Mouse (Mus musculus) midbrain, postnatal 0 days (tissue): ENCODE measurements at regions not wholly inside any gene's neighbourhood (a gene's known extent, or its start where the extent isn't known, plus 50 kb on each side); places are given as distances from the start of the nearest gene placed in this dataset.

ENCODE experiments used
- ATAC-seq: fragments of 200-750 bp; cut with Nextera tagmentation; 2 replicates; pipeline ENCODE4 v1.8.0; 2017; ENCODE audit warnings: moderate number of reproducible peaks, mild to moderate bottlenecking, moderate TSS enrichment, moderate library complexity; ENCODE audit not compliant: low FRiP score
- DNase-seq: peaks from one replicate; pipeline ENCODE4 v3.0.0-alpha.2; 2015; ENCODE audit warnings: low spot score
- H3K27ac ChIP-seq: fragments of 300-500 bp; sonication (generic); 2 replicates; pipeline ENCODE4 v1.5.1; 2014; ENCODE audit warnings: low read depth, mild to moderate bottlenecking, low read length, mixed read lengths
- H3K27me3 ChIP-seq: fragments of 300-500 bp; sonication (generic); 2 replicates; pipeline ENCODE4 v1.6.1; 2014; ENCODE audit warnings: low read length, control low read depth, mixed read lengths; ENCODE audit not compliant: insufficient read depth
- H3K36me3 ChIP-seq: fragments of 300-500 bp; sonication (generic); 2 replicates; pipeline ENCODE4 v1.6.1; 2014; ENCODE audit warnings: low read length, control low read depth, mixed read lengths; ENCODE audit not compliant: insufficient read depth
- H3K4me1 ChIP-seq: fragments of 300-500 bp; sonication (generic); 2 replicates; pipeline ENCODE4 v1.6.1; 2014; ENCODE audit warnings: mild to moderate bottlenecking, control low read depth, antibody characterized with exemption, low read length, mixed read lengths; ENCODE audit not compliant: insufficient read depth
- H3K4me2 ChIP-seq: fragments of 300-500 bp; sonication (generic); 2 replicates; pipeline ENCODE4 v1.6.1; 2014; ENCODE audit warnings: low read depth, mild to moderate bottlenecking, low read length, mixed read lengths; ENCODE audit not compliant: poor library complexity, severe bottlenecking
- H3K4me3 ChIP-seq: fragments of 300-500 bp; sonication (generic); 2 replicates; pipeline ENCODE4 v1.5.1; 2014; ENCODE audit warnings: low read depth, mild to moderate bottlenecking, low read length, moderate library complexity
- H3K9ac ChIP-seq: fragments of 300-500 bp; sonication (generic); replicated peaks from 2 replicates; pipeline ENCODE4 v1.6.1; 2014; ENCODE audit warnings: mild to moderate bottlenecking, low read length, moderate library complexity, mixed read lengths; ENCODE audit not compliant: poor library complexity, severe bottlenecking
- H3K9me3 ChIP-seq: fragments of 300-500 bp; sonication (generic); 2 replicates; pipeline ENCODE4 v1.6.1; 2016; ENCODE audit warnings: low read length, control low read depth
- CTCF ChIP-seq: IDR thresholded peaks from 2 replicates; pipeline ENCODE4 v1.5.1; 2016; ENCODE audit warnings: antibody characterized with exemption, mild to moderate bottlenecking
- WGBS: fragments of 180-500 bp; shearing (Covaris S2); extraction: QIAGEN DNeasy Blood & Tissue Kit; methylation state at CpG from one replicate; pipeline ENCODE4 v1.1.7; 2014; 5-methylcytosine and 5-hydroxymethylcytosine counted together

DNA sequence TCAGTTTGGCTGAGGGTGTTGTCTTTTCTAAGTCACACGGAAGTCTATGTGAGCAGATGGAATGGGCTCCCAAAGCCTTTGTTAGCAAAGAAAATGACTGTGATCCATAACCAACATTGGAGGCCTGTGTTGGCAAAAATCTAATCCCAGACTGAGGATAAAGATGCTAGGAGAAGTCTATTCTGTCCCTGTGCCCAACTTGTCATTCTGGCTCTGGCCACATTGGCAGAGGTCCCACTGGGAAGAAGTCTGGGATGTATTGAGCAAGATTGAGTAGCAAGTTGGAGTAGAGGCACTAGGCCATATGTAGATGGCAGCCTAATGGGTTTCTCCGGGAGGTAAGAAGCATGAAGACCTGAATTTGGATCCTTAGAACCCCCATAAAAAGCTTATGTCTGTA lies 54.1 kb downstream of the Nog start:
- Histone ChIP-seq H3K9me3 (no peaks in the 10 kb centered on the region), H3K9ac (no peak overlapping the region), H3K36me3 (no peaks in the 10 kb centered on the region), H3K4me2 (no peak overlapping the region), H3K4me3 (no peak overlapping the region), H3K27me3 (no peaks in the 10 kb centered on the region), H3K4me1 (no peaks in the 10 kb centered on the region), H3K27ac (no peak overlapping the region)
- DNase-seq, result no peak
- no peak for TF ChIP-seq CTCF
- WGBS, result 85% methylated on average over 2 of the region's 2 CpGs
- no peak for ATAC-seq

DNA sequence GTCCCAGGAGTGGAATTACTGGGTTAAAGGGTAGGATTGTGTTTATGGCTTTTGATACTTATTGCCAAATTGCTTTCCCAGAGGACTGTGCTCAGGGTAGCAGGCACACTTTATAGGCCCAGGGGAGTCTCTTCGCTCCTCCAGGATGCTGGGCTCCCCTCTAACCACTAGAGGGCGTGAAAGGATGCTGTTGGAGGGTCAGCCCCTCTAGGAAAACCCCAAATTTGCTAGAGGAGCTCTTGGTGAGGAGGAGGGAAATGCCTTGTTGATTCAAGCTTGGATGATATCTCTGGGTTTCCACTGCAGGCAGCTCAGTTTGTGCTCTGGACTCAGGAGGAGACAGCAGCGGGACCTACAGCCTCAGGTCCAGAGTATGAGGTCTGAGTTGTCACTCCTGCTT lies 58.8 kb downstream of the Nog start:
- no peak for ATAC-seq
- no peak overlapping the region for H3K4me2 ChIP-seq
- TF ChIP-seq CTCF, result peak; percentile 72
- H3K36me3 ChIP-seq, result no peaks in the 10 kb centered on the region
- no peak overlapping the region for H3K9ac ChIP-seq
- H3K4me3 ChIP-seq, result no peak overlapping the region
- no peaks in the 10 kb centered on the region for H3K9me3 ChIP-seq
- H3K27ac ChIP-seq, result no peak overlapping the region
- DNase-seq, result peak; percentile 62
- H3K4me1 ChIP-seq, result no peaks in the 10 kb centered on the region
- WGBS, result 22% methylated on average over 3 of the region's 3 CpGs
- H3K27me3 ChIP-seq, result no peaks in the 10 kb centered on the region

DNA sequence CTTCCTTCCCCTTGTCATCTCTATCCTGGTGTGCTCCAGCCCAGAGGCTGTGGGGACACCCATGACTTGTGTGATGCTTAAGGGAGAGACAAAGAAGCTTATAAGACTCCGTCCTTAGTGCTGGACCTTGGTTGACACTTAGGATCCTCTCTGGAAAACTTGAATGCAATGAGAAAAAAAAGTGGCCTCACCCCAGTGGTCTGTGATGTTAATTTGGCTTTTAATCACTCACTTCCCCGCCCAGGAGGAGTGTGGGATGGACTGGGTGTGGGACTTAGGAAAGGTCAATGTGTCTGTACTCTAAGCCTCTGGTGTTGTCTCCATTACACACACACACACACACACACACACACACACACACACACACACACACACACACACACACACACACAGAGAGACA lies 60.0 kb downstream of the Nog start:
- no peaks in the 10 kb centered on the region for H3K36me3 ChIP-seq
- no peaks in the 10 kb centered on the region for H3K9me3 ChIP-seq
- H3K27ac ChIP-seq, result no peak overlapping the region
- no peaks in the 10 kb centered on the region for H3K4me1 ChIP-seq
- TF ChIP-seq CTCF, result no peak
- H3K9ac ChIP-seq, result no peak overlapping the region
- H3K4me3 ChIP-seq, result no peak overlapping the region
- DNase-seq (no peak), ATAC-seq (no peak)
- WGBS, result 61% methylated on average over 2 of the region's 2 CpGs
- no peaks in the 10 kb centered on the region for H3K27me3 ChIP-seq
- H3K4me2 ChIP-seq, result no peak overlapping the region

DNA sequence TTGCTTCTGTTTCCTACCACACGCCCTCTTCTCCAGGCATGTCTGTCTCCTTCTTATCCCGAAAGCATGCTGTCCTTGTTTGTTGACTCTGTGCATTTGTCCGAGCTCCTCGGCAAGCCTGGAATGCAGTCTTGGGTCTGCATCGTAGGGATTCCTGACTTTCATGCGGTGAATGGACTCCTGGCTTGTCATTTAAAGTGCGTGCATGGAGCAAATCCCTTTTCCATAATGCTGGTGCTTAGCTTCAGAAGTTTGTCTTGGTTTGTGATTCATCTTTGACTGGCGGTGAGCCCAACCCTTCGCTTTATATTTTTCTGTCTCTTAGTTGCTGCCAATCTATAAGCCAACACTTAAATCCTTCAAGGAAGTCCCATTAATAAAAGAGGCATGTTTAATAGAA lies 62.2 kb downstream of the Nog start:
- ATAC-seq, result no peak
- Histone ChIP-seq H3K4me1 (no peaks in the 10 kb centered on the region), H3K9ac (no peak overlapping the region), H3K27ac (no peak overlapping the region), H3K4me3 (no peak overlapping the region), H3K9me3 (no peaks in the 10 kb centered on the region), H3K36me3 (no peaks in the 10 kb centered on the region), H3K4me2 (no peak overlapping the region), H3K27me3 (no peaks in the 10 kb centered on the region)
- TF ChIP-seq CTCF, result no peak
- WGBS, result 42% methylated on average over 9 of the region's 9 CpGs
- no peak for DNase-seq

DNA sequence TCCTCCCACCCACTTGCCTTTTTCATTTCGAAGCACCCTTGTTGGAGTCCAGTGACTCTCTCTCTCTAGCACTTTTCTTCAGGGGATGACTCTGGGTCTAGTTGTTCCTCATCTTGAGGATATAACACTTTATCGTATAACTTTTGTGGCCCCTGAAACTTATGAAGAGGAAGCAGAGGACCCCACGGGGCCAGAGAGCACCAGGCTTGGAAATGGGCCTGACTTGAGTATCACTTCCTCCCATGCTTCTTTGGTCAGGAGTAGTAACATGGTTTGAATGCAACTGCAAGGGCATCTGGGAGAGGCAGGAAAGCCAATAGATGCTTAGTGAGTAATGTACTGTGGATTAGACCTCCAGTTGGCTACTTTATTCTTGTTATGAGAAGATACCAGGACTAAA lies 65.2 kb downstream of the Nog start:
- WGBS, result 95% methylated on average over 3 of the region's 3 CpGs
- no peak for TF ChIP-seq CTCF
- no peak overlapping the region for H3K27ac ChIP-seq
- H3K4me2 ChIP-seq, result no peak overlapping the region
- DNase-seq (no peak), ATAC-seq (no peak)
- no peak overlapping the region for H3K9ac ChIP-seq
- H3K4me3 ChIP-seq, result no peak overlapping the region
- H3K27me3 ChIP-seq, result no peaks in the 10 kb centered on the region
- no peaks in the 10 kb centered on the region for H3K36me3 ChIP-seq
- H3K9me3 ChIP-seq, result no peaks in the 10 kb centered on the region
- H3K4me1 ChIP-seq, result no peaks in the 10 kb centered on the region

GRCm38 (mm10) chr11:89232884-89233480 lies 69.2 kb downstream of the Nog start:
- no peak overlapping the region for H3K27ac ChIP-seq
- DNase-seq (peak; percentile 5), ATAC-seq (no peak)
- H3K9ac ChIP-seq, result no peak overlapping the region
- no peak for TF ChIP-seq CTCF
- H3K4me1 ChIP-seq, result no peaks in the 10 kb centered on the region
- H3K4me2 ChIP-seq, result no peak overlapping the region
- H3K4me3 ChIP-seq, result no peak overlapping the region
- no peaks in the 10 kb centered on the region for H3K36me3 ChIP-seq
- 53% methylated on average over 9 of the region's 9 CpGs for WGBS
- no peaks in the 10 kb centered on the region for H3K27me3 ChIP-seq
- no peaks in the 10 kb centered on the region for H3K9me3 ChIP-seq
